29 mouse cellular contexts compared by ENCODE assay signal in genomic region chr2:167145904-167146303, GRCm38 (mm10). TPM values are rescaled to one million over a fixed set of nuclear protein-coding genes. Genes with fewer than 3 reads are reported as not detected.
DNase-seq lines count a peak whose midpoint lies in the region; ATAC-seq and TF ChIP-seq lines count a peak whose summit lies in the region.
"Had no signal": no experiment of that assay in that cellular context is flagged by ENCODE, and none has a peak within 500 bp of the region (broad histone marks: within the 10 kb centered on the region; RNA-seq: fewer than 3 reads in every experiment).

No protein-coding gene starts in this region.

- H3K4me3 ChIP-seq in heart, embryonic 12.5 days, result no peak overlapping the region
- no peak overlapping the region for H3K4me3 ChIP-seq in left cerebral cortex, adult 2 months
- no peak overlapping the region for H3K4me3 ChIP-seq in olfactory bulb, adult 2 months (ENCODE audit: insufficient read depth, low read depth, low read length)
- H3K4me3 ChIP-seq: embryonic facial prominence, embryonic 15.5 days; forebrain, embryonic 15.5 days; heart, embryonic 13.5 days; limb, embryonic 15.5 days; midbrain, embryonic 15.5 days; myocyte had no signal

- 71% methylated on average over 5 of the region's 5 CpGs for WGBS in heart, embryonic 12.5 days
- 67% methylated on average over 5 of the region's 5 CpGs for WGBS in olfactory bulb, adult 2 months

- DNase-seq in heart, adult 11 months, result peak; percentile 86
- DNase-seq in left cerebral cortex, adult 2 months (ENCODE audit: extremely low spot score in 1 of 2, low spot score in 2 of 2), result no peak
- no peak for DNase-seq in left cerebral cortex, postnatal 10 days (ENCODE audit: extremely low spot score in 1 of 2, low spot score in 2 of 2)
- peak; percentile 74 to 78 for DNase-seq in B cell, adult 2 months
- no peak for DNase-seq in cerebellum, postnatal 14 days
- no peak for DNase-seq in yolk sac, embryonic 10.5 days (ENCODE audit: low spot score)
- DNase-seq: adrenal gland, adult 2 months; cerebellum, adult 11 months; cerebellum, adult 9-11 months; gastrocnemius, postnatal 14 days; heart, adult 18-20 months; heart, postnatal 14 days; kidney, adult 11 months; kidney, postnatal 36 days; left cerebral cortex, postnatal 4 days; lung, embryonic 14.5 days; right cerebral cortex, postnatal 14 days; thymus, postnatal 14 days had no signal

- H3K27me3 ChIP-seq in heart, embryonic 12.5 days (replicated peaks), result peaks cover 30% of the 10 kb centered on the region
- H3K27me3 ChIP-seq: embryonic facial prominence, embryonic 15.5 days; forebrain, embryonic 15.5 days; midbrain, embryonic 15.5 days; Patski had no signal

- intact Hi-C loops in left cerebral cortex, adult 2 months (cut with DNase I), result no loop called here
- intact Hi-C loops in left cerebral cortex, postnatal 10 days (cut with DNase I), result no loop called here

- peaks cover under 1% of the 10 kb centered on the region; the same call in 1 of the 2 replicates for H3K9me3 ChIP-seq in heart, embryonic 12.5 days (replicated peaks)
- H3K9me3 ChIP-seq: embryonic facial prominence, embryonic 15.5 days; forebrain, embryonic 15.5 days; G1E; heart, embryonic 13.5 days; limb, embryonic 15.5 days; midbrain, embryonic 15.5 days had no signal

- no peak overlapping the region for H3K4me2 ChIP-seq in heart, embryonic 12.5 days
- H3K4me2 ChIP-seq: embryonic facial prominence, embryonic 15.5 days; forebrain, embryonic 15.5 days; heart, embryonic 13.5 days; limb, embryonic 15.5 days; lung, embryonic 14.5 days; midbrain, embryonic 15.5 days had no signal

- H3K36me3 ChIP-seq in heart, embryonic 12.5 days, result no peaks in the 10 kb centered on the region
- H3K36me3 ChIP-seq: embryonic facial prominence, embryonic 15.5 days; forebrain, embryonic 15.5 days; G1E; heart, embryonic 13.5 days; limb, embryonic 15.5 days; midbrain, embryonic 15.5 days had no signal

- H3K9ac ChIP-seq in heart, embryonic 12.5 days, result no peak overlapping the region
- H3K9ac ChIP-seq: embryonic facial prominence, embryonic 15.5 days; forebrain, embryonic 15.5 days; heart, embryonic 13.5 days; limb, embryonic 15.5 days; liver, embryonic 14.5 days; lung, embryonic 14.5 days; midbrain, embryonic 15.5 days had no signal

- TF ChIP-seq POLR2A in olfactory bulb, adult 2 months (IDR thresholded peaks at IDR 0.05; ENCODE audit: insufficient read depth, low read depth, low read length), result no peak

- H3K4me1 ChIP-seq in heart, embryonic 12.5 days (replicated peaks), result no peaks in the 10 kb centered on the region; the same call in 1 of the 2 replicates
- H3K4me1 ChIP-seq in olfactory bulb, adult 2 months (ENCODE audit: control insufficient read depth, insufficient read depth, low read length), result peaks cover 61% of the 10 kb centered on the region
- H3K4me1 ChIP-seq: embryonic facial prominence, embryonic 15.5 days had no signal

- no peak for TF ChIP-seq CTCF in left cerebral cortex, adult 2 months (IDR thresholded peaks at IDR 0.05)
- no peak for TF ChIP-seq CTCF in olfactory bulb, adult 2 months (IDR thresholded peaks at IDR 0.05; ENCODE audit: insufficient read depth, low read depth, low read length)

- ATAC-seq in heart, embryonic 12.5 days (ENCODE audit: insufficient number of reproducible peaks, low FRiP score), result no peak
- ATAC-seq: forebrain, embryonic 15.5 days; midbrain, embryonic 15.5 days; Patski had no signal

- H3K27ac ChIP-seq in heart, embryonic 12.5 days (ENCODE audit: poor library complexity, severe bottlenecking), result no peak overlapping the region
- peak overlapping the region; percentile 95 for H3K27ac ChIP-seq in left cerebral cortex, adult 2 months
- H3K27ac ChIP-seq in olfactory bulb, adult 2 months (ENCODE audit: insufficient read depth, low read depth, low read length), result peak overlapping the region; percentile 38; the same call in 1 of the 2 replicates
- H3K27ac ChIP-seq: embryonic facial prominence, embryonic 15.5 days; forebrain, embryonic 15.5 days; heart, embryonic 13.5 days; limb, embryonic 15.5 days; liver, embryonic 14.5 days had no signal

RNA-seq across cellular contexts. Expression of gene Kcnb1, which starts 44.1 kb away (rescaled TPM):
- 0.24 and 0.30 TPM in 2 replicates for polyA plus RNA-seq in heart, embryonic 12.5 days (2016; fragmentation: Nextera tagmentation; extraction: Ambion mirVana)
- total RNA-seq in left cerebral cortex, adult 2 months (2021), result 100 to 1,000 TPM; 230 to 237 TPM
- total RNA-seq in left cerebral cortex, postnatal 10 days (2021), result 10 to 100 TPM; 95.0 to 95.2 TPM
- polyA plus RNA-seq in olfactory bulb, adult 2 months (2012; ENCODE audit: insufficient read depth, insufficient read length, low replicate concordance, missing spikeins), result 145 TPM in 1 of 2 replicates, not detected in the other
- polyA plus RNA-seq: G1E had no signal

Comparison
In these comparisons a context has a peak if more than half of its experiments do, and no peak if none do; other contexts are left out.
1. DNase-seq: peak in heart, adult 11 months (single experiment) and B cell, adult 2 months (2 of 2); none in left cerebral cortex, adult 2 months (0 of 2), left cerebral cortex, postnatal 10 days (0 of 2), cerebellum, postnatal 14 days (0 of 2) and yolk sac, embryonic 10.5 days (single experiment).